Mouse (Mus musculus) limb, embryonic 10.5 days (tissue): Measurements from ENCODE around the gene Golga7b. TPM values are rescaled to one million over a fixed set of nuclear protein-coding genes. Genes with fewer than 3 reads are reported as not detected.

Experiments
- DNase-seq: peaks from one replicate; pipeline ENCODE4 v3.0.0-alpha.2; 2017; ENCODE audit warnings: low spot score
- H3K27ac ChIP-seq: fragments of 300-500 bp; sonication (generic); 2 replicates; pipeline ENCODE4 v1.5.1; 2016; ENCODE audit warnings: mild to moderate bottlenecking
- H3K27me3 ChIP-seq: fragments of 300-500 bp; sonication (generic); 2 replicates; pipeline ENCODE4 v1.6.1; 2016; ENCODE audit warnings: low read depth, mild to moderate bottlenecking; ENCODE audit not compliant: poor library complexity, severe bottlenecking
- H3K36me3 ChIP-seq: fragments of 300-500 bp; sonication (generic); 2 replicates; pipeline ENCODE4 v1.6.1; 2016; ENCODE audit warnings: mild to moderate bottlenecking, moderate library complexity
- H3K4me1 ChIP-seq: fragments of 300-500 bp; sonication (generic); 2 replicates; pipeline ENCODE4 v1.6.1; 2016
- H3K4me3 ChIP-seq: fragments of 300-500 bp; sonication (generic); 2 replicates; pipeline ENCODE4 v1.5.1; 2016; ENCODE audit warnings: mild to moderate bottlenecking, moderate library complexity
- H3K9me3 ChIP-seq: fragments of 300-500 bp; sonication (generic); replicated peaks from 2 replicates; pipeline ENCODE4 v1.6.1; 2016; ENCODE audit warnings: mild to moderate bottlenecking
- WGBS: fragments of 180-500 bp; shearing (Covaris S2); methylation state at CpG from one replicate; pipeline ENCODE4 v1.1.7; 2016; 5-methylcytosine and 5-hydroxymethylcytosine counted together
- polyA plus RNA-seq: library from polyadenylated mRNA; unstranded; fragments of >200 nt; fragmentation: Nextera tagmentation; extraction: Ambion mirVana; gene quantifications from 2 replicates; pipeline ENCODE4 v1.2.1, GENCODE M21; 2016

The Golga7b gene
- polyA plus RNA-seq, 1 experiment from 2014 or later = not detected

- Histone ChIP-seq H3K4me1 (no peaks in the 10 kb centered on the region), H3K9me3 (no peaks in the 10 kb centered on the region), H3K4me3 (no peak overlapping the region), H3K36me3 (no peaks in the 10 kb centered on the region), H3K27me3 (no peaks in the 10 kb centered on the region), H3K27ac (no peak overlapping the region)
- no peak for DNase-seq
- 83% methylated on average over 17 of the region's 17 CpGs for WGBS
Measured at GRCm38 (mm10) chr19:42229499-42230287, 17.7 kb upstream of the Golga7b start.

GRCm38 (mm10) chr19:42230288-42230568 lies 17.1 kb upstream of the Golga7b start:
- DNase-seq = no peak
- H3K9me3 ChIP-seq = no peaks in the 10 kb centered on the region
- WGBS = 64% methylated on average over 5 of the region's 5 CpGs
- H3K36me3 ChIP-seq = no peaks in the 10 kb centered on the region
- H3K27ac ChIP-seq = no peak overlapping the region
- no peaks in the 10 kb centered on the region for H3K4me1 ChIP-seq
- no peaks in the 10 kb centered on the region for H3K27me3 ChIP-seq
- no peak overlapping the region for H3K4me3 ChIP-seq

GRCm38 (mm10) chr19:42230986-42231385 lies 16.4 kb upstream of the Golga7b start:
- no peak overlapping the region for H3K4me3 ChIP-seq
- no peaks in the 10 kb centered on the region for H3K4me1 ChIP-seq
- DNase-seq = no peak
- no peaks in the 10 kb centered on the region for H3K36me3 ChIP-seq
- no peak overlapping the region for H3K27ac ChIP-seq
- H3K27me3 ChIP-seq = no peaks in the 10 kb centered on the region
- H3K9me3 ChIP-seq = no peaks in the 10 kb centered on the region
- 93% methylated on average over 13 of the region's 13 CpGs for WGBS

- WGBS = 15% methylated on average over 4 of the region's 4 CpGs
- Histone ChIP-seq H3K4me1 (peaks cover 9% of the 10 kb centered on the region; the same call in 1 of the 2 replicates), H3K4me3 (no peak overlapping the region), H3K27ac (no peak overlapping the region), H3K36me3 (no peaks in the 10 kb centered on the region), H3K9me3 (no peaks in the 10 kb centered on the region), H3K27me3 (no peaks in the 10 kb centered on the region)
- DNase-seq = no peak
Measured at GRCm38 (mm10) chr19:42237602-42238340, 9.6 kb upstream of the Golga7b start.

GRCm38 (mm10) chr19:42238341-42238715 lies 9.0 kb upstream of the Golga7b start:
- Histone ChIP-seq H3K36me3 (no peaks in the 10 kb centered on the region), H3K27ac (no peak overlapping the region), H3K9me3 (no peaks in the 10 kb centered on the region), H3K27me3 (no peaks in the 10 kb centered on the region), H3K4me3 (no peak overlapping the region), H3K4me1 (peaks cover 9% of the 10 kb centered on the region; the same call in 1 of the 2 replicates)
- 62% methylated on average over 7 of the region's 7 CpGs for WGBS
- DNase-seq = no peak

GRCm38 (mm10) chr19:42240881-42241280 lies 6.5 kb upstream of the Golga7b start:
- DNase-seq = no peak
- H3K27me3 ChIP-seq = no peaks in the 10 kb centered on the region
- no peaks in the 10 kb centered on the region for H3K36me3 ChIP-seq
- no peak overlapping the region for H3K4me3 ChIP-seq
- WGBS = 73% methylated on average over 8 of the region's 8 CpGs
- H3K4me1 ChIP-seq = peaks cover 9% of the 10 kb centered on the region; the same call in 1 of the 2 replicates
- no peak overlapping the region for H3K27ac ChIP-seq
- no peaks in the 10 kb centered on the region for H3K9me3 ChIP-seq

- no peaks in the 10 kb centered on the region for H3K4me1 ChIP-seq
- H3K27ac ChIP-seq = no peak overlapping the region
- no peaks in the 10 kb centered on the region for H3K9me3 ChIP-seq
- H3K36me3 ChIP-seq = no peaks in the 10 kb centered on the region
- H3K4me3 ChIP-seq = no peak overlapping the region
- H3K27me3 ChIP-seq = no peaks in the 10 kb centered on the region
- DNase-seq = no peak
- WGBS = 78% methylated on average over 3 of the region's 3 CpGs
Measured at GRCm38 (mm10) chr19:42243401-42243800, 4.0 kb upstream of the Golga7b start.

- Histone ChIP-seq H3K4me3 (no peak overlapping the region), H3K9me3 (no peaks in the 10 kb centered on the region), H3K4me1 (no peaks in the 10 kb centered on the region), H3K36me3 (no peaks in the 10 kb centered on the region), H3K27me3 (no peaks in the 10 kb centered on the region), H3K27ac (no peak overlapping the region)
- WGBS = 57% methylated on average over 5 of the region's 5 CpGs
- no peak for DNase-seq
Measured at GRCm38 (mm10) chr19:42246626-42247025, 748 bp upstream of the Golga7b start.

GRCm38 (mm10) chr19:42249976-42250914 lies 2.9 kb downstream of the Golga7b start:
- 64% methylated on average over 11 of the region's 11 CpGs for WGBS
- no peak for DNase-seq
- Histone ChIP-seq H3K4me1 (peaks cover under 1% of the 10 kb centered on the region; the same call in 1 of the 2 replicates), H3K27ac (no peak overlapping the region), H3K36me3 (no peaks in the 10 kb centered on the region), H3K4me3 (no peak overlapping the region), H3K9me3 (no peaks in the 10 kb centered on the region), H3K27me3 (peaks cover 22% of the 10 kb centered on the region)

GRCm38 (mm10) chr19:42255438-42255783 lies 8.0 kb downstream of the Golga7b start:
- Histone ChIP-seq H3K4me1 (peaks cover 9% of the 10 kb centered on the region), H3K27ac (no peak overlapping the region), H3K27me3 (peaks cover 34% of the 10 kb centered on the region), H3K4me3 (peak overlapping the region; percentile 52), H3K9me3 (no peaks in the 10 kb centered on the region), H3K36me3 (no peaks in the 10 kb centered on the region)
- DNase-seq = no peak
- WGBS = under 1% methylated on average over 18 of the region's 23 CpGs

GRCm38 (mm10) chr19:42255784-42256610 lies 8.6 kb downstream of the Golga7b start:
- peak; percentile 99 for DNase-seq
- H3K36me3 ChIP-seq = no peaks in the 10 kb centered on the region
- peaks cover 9% of the 10 kb centered on the region for H3K4me1 ChIP-seq
- H3K4me3 ChIP-seq = peak overlapping the region; percentile 52
- peaks cover 34% of the 10 kb centered on the region for H3K27me3 ChIP-seq
- no peak overlapping the region for H3K27ac ChIP-seq
- WGBS = 4% methylated on average over 39 of the region's 42 CpGs
- no peaks in the 10 kb centered on the region for H3K9me3 ChIP-seq

- no peaks in the 10 kb centered on the region for H3K9me3 ChIP-seq
- no peak for DNase-seq
- H3K4me3 ChIP-seq = no peak overlapping the region
- no peak overlapping the region for H3K27ac ChIP-seq
- H3K4me1 ChIP-seq = peaks cover 9% of the 10 kb centered on the region
- peaks cover 34% of the 10 kb centered on the region for H3K27me3 ChIP-seq
- WGBS = 90% methylated on average over 12 of the region's 12 CpGs
- no peaks in the 10 kb centered on the region for H3K36me3 ChIP-seq
Measured at GRCm38 (mm10) chr19:42256611-42257240, 9.4 kb downstream of the Golga7b start.
